Mouse (Mus musculus) CH12F3 (cell line): ENCODE measurements around the gene Hist1h3c.

ENCODE experiments used
- in situ Hi-C: fragments of 300-500 bp; cut with MboI; formaldehyde crosslinking; loops from 2 replicates; pipeline ENCODE4 v1.14.3; 2020; ENCODE audit warnings: low sequenced_read_pairs

Gene Hist1h3c

DNA sequence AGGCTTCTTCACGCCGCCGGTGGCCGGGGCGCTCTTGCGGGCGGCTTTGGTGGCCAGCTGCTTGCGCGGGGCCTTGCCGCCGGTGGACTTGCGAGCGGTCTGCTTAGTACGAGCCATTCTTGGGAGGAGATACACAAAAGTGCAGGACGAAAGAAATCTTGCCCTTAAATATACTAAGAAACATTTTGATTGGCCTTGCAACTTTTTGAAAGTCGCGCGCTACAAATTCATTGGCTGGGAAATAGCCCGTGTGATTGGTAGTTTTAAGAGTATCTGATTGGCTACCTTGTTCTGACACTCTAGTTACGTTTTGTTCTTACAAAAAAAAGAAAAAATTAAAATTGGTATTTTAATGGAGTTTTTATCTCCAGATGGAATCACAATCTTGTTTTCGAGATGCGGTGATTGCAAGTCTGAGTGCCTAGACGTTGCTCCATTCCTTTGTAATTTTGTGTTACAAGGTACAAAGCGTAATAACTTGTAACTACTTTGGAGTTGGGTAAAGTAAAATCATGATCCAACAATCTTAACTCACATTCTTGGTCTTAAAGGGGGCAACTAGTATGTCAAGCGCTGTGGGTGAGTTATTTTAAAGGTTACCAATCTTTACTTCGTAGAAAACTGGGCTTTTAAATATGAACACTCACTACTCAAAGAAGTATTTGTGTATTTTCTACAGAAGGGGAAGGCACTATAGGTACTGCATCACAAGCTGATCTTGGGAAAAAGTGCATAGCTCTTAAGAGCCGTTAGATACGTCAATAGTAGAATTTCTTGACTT is at the start of gene Hist1h3c:
Gene Hist1h3c, minus strand, starts transcription at position 222 of the 781 bp plus-strand sequence.
- in situ Hi-C loops, result no loop called here

DNA sequence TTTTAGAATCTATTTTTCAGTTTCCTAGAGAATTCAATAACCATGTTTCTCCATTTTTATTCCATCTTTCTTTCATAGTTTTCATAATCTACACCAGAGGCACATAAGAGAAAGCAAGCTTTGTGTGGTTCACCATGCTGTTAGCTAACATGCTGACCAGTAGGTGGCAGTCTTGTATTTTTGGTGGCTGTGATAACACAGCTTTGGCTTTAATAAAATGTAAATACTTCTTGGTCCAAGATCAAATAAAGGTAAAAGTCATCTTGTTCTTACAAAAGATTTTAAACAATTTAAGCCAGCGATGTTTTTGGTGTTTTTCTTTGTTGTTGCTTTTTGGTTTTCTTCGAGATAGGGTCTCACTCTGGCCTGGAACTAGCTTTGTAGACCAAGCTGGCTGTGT is 47.1 kb upstream of the Hist1h3c start:
- in situ Hi-C loops, result no loop called here

DNA sequence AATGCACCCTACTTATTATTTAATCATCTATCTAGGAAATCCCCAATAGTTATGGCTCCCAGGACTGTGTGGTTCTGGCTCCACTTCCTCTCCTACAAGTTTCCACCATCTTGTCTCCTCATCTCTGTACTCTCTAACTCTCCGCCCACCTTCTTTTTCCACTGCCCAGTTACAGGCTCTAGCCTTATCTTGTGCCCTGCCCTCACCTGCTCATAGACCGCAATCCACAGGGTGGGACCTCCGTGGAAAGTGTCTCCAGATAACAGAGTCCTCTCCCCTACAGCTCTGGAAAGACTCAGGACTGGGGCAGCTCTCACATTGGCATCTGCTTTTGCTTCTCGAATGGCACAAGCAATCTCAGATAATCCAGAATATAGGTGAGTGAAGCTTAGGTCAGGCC is 33.6 kb upstream of the Hist1h3c start:
- in situ Hi-C loops, result no loop called here

DNA sequence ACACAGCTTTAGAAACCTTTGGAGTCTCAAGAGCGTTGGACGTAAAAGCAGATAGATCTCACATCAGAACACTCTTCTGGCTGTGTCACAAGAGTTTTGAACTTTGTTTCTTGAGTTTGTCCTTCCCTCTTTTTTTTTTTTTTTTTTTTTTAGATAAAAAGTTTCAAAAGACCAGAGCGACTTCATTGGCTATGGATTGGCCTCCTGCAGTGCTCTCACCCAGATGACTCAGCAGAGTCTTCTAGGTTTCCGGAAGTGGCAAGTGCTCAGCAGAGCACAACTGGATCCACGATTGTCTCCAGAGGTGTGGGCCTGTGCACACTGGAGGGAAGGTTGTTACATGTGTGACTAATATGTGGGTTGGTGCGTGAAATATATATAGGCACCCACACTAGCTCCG is 32.9 kb upstream of the Hist1h3c start:
- in situ Hi-C loops, result no loop called here

DNA sequence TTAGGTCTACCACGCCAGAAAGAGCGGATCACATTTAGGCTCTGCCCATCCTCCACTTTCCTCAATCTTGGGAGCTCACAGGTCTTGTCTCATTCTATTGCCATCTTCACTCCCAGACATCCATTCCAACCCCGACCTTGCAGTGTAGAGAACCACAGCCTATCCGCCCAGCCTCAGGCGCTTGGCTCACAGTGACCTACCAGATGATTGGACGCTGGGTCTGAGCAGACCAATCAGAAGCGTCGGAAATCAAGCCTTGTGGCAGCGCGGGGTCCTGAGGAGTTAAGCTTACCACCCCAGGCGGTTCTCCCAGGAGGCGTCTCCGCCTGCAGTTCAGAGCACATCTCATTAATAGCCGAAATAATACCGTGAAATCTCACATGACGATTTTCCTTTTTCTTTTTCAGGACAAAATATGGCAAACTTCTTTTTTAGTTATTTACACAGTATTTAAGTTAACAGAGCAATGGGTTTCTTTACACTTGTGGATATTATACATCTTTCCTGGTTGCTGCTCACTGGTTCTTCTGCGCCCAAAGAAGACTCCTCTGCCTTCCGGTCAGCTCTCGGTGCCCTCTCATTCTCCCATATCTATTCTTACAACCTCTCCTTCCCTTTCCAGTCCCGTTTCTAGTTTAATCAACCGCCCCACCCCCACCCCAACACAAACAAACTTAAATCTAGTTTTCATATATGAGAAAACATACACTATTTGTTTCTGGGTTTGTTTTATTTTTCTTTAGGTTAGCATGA is 27.3 kb upstream of the Hist1h3c start:
- in situ Hi-C loops, result loop anchor here (25.0 kb wide), 1 partner anchor 1735 kb away; the partner anchor contains the start of genes Hist1h2ag, Hist1h2ah, Hist1h2bj and Hist1h2bk

DNA sequence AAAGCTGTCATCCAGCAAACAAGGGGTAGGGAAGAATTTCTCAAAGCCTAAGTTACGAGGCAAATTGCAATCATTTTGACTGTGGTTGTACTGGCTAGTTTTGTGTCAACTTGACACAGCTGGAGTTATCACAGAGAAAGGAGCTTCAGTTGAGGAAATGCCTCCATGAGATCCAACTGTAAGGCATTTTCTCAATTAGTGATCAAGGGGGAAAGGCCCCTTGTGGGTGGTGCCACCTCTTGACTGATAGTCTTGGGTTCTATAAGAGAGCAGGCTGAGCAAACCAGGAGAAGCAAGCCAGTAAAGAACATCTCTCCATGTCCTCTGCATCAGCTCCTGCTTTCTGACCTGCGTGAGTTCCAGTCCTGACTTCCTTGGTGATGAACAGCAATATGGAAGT is 24.2 kb upstream of the Hist1h3c start, which contains the start of gene Trim38:
Gene Trim38, plus strand, starts transcription at position 301 of the 400 bp plus-strand sequence.
- in situ Hi-C loops, result loop anchor here (25.0 kb wide), 1 partner anchor 1732 kb away; the partner anchor contains the start of genes Hist1h2ag, Hist1h2ah, Hist1h2bj and Hist1h2bk

DNA sequence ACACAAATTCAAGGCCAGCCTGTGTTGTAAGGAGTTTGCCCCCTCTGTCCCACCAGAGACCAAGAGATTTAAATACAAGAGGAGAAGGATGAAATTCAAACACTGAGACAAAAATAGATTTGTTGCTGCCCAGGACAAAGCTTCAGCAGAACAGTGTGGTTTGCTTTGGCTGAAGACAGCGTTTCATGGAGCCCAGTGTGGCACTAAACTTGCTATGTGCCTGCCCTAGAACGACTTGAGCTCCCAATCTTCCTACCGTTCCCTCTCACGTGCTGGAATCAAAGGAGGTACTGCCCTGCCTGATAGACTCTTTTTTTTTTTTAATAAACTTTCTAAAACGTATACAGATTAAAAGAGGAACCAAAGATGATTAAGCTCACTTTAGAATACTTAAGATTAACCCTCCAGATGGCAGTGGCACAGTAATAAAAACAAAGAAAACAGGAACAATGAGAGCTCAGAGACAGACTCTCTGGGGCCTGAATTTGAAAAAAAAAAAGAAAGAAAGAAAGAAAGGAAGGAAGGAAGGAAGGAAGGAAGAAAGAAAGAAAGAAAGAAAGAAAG is 23.5 kb upstream of the Hist1h3c start:
- in situ Hi-C loops, result loop anchor here (25.0 kb wide), 1 partner anchor 1732 kb away; the partner anchor contains the start of genes Hist1h2ag, Hist1h2ah, Hist1h2bj and Hist1h2bk

DNA sequence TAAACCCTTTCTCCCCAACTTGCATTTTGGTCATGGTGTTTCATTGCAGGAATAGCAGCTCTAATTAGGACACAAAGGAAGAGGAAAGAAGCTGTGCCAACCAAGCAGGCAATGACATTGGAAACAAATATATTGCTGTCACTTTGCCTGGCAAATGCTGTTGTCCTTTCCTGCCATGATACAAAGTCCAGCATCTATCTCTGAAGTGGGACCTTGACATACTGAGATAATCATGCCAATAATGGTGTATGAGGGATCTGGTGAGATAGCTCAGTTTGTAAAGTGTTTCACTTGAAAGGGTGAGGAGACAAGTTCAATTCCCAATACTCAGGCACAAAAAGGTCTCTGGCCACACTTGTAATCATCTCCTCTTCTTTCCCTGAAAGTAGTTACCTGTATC is 21.4 kb upstream of the Hist1h3c start:
- in situ Hi-C loops, result loop anchor here (25.0 kb wide), 1 partner anchor 1729 kb away; the partner anchor contains the start of genes Hist1h2ag, Hist1h2ah, Hist1h2bj and Hist1h2bk

DNA sequence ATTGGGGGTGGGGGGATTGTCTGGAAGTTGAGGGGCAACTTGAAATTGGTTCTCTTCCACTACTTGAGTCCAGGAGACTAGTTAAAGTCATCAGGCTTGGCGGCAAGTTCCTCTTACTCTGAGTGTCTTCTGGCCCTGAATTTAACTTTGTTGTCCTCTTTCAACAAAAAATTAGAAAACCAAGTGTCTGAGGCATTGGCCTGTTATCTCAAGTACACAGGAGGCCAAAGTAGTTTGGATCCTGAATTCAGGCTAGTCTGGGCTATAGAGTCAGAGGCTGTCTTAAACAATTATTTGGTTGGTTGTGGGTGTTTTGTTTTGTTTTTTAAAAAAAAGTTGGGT is 19.7 kb upstream of the Hist1h3c start:
- in situ Hi-C loops, result loop anchor here (25.0 kb wide), 1 partner anchor 1728 kb away; the partner anchor contains the start of genes Hist1h2ag, Hist1h2ah, Hist1h2bj and Hist1h2bk

DNA sequence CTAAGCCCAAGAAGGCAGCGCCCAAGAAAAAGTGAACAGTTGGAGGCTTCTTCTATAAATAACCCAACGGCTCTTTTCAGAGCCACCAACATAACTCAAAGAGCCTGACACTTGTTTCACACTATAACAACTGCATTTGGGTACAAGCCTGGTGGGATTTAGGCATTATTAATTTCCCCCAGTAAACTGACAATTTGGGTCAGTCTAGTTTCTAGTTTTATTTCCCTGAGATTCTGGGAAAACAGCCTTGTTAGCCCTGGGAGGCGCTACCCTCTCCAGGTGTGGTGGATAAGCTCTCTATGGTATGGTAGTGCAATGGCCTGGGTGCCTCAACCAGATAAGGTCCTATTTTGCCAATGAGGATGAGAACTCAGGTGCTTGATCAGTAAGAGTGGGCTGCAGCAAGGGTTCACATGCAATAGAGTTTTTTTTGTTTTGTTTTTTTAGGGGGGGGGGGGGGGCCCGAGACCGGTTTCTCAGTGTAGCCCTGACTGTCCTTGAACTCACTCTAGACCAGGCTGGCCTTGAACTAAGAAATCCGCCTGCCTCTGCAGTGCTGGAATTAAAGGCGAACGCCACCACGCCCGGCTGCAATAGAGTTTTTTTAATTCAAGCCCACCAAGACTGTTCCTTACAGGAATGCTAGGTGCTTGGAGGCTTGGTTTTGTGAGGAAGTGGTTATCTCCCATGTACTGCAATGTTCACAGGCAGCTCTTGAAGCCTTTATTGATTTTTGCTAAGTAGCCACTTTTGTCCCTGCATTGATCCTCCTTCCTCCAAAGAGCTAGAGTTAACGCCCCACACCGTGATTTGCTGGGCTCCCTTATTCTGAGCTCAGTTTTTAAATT is 19.1 kb upstream of the Hist1h3c start:
- in situ Hi-C loops, result loop anchor here (25.0 kb wide), 1 partner anchor 1727 kb away; the partner anchor contains the start of genes Hist1h2ag, Hist1h2ah, Hist1h2bj and Hist1h2bk

DNA sequence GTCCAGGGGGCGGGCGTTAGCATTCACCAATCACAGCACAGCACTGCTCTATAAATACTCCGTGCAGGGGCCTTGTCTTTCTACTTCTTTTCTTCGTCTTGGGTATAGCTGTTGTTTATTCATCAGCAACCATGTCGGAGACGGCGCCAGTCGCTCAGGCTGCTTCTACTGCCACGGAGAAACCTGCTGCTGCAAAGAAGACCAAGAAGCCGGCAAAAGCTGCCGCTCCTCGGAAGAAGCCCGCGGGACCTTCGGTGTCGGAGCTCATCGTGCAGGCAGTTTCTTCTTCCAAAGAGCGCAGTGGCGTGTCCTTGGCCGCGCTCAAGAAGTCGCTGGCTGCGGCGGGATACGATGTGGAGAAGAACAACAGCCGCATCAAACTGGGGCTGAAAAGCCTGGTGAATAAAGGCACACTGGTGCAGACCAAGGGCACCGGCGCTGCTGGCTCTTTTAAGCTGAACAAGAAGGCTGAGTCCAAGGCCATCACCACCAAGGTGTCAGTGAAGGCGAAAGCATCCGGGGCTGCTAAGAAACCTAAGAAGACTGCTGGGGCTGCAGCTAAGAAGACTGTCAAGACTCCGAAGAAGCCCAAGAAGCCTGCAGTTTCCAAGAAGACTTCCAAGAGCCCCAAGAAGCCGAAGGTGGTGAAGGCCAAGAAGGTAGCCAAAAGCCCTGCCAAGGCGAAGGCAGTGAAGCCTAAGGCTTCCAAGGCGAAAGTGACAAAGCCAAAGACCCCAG is 18.4 kb upstream of the Hist1h3c start, which contains the start of gene Hist1h1a:
Gene Hist1h1a, plus strand, starts transcription at position 81 of the 738 bp plus-strand sequence.
- in situ Hi-C loops, result loop anchor here (25.0 kb wide), 1 partner anchor 1726 kb away; the partner anchor contains the start of genes Hist1h2ag, Hist1h2ah, Hist1h2bj and Hist1h2bk

DNA sequence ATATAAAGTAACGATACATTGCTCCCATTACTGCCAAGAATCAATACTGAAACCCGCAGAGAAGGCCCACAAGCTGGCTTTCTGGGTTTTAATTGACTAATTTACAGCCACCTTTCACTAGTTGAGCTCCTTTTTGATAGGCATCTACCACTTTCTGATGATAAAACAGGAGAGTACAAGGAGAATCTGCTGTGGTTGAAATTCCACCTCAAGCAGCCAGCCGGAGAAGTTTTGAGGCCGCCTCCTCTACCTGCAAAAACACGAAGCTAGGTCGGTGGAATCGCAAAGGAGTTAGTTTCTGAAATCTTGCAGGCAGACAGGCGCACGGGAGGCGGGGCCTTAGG is 17.8 kb upstream of the Hist1h3c start:
- in situ Hi-C loops, result loop anchor here (25.0 kb wide), 1 partner anchor 1726 kb away; the partner anchor contains the start of genes Hist1h2ag, Hist1h2ah, Hist1h2bj and Hist1h2bk

DNA sequence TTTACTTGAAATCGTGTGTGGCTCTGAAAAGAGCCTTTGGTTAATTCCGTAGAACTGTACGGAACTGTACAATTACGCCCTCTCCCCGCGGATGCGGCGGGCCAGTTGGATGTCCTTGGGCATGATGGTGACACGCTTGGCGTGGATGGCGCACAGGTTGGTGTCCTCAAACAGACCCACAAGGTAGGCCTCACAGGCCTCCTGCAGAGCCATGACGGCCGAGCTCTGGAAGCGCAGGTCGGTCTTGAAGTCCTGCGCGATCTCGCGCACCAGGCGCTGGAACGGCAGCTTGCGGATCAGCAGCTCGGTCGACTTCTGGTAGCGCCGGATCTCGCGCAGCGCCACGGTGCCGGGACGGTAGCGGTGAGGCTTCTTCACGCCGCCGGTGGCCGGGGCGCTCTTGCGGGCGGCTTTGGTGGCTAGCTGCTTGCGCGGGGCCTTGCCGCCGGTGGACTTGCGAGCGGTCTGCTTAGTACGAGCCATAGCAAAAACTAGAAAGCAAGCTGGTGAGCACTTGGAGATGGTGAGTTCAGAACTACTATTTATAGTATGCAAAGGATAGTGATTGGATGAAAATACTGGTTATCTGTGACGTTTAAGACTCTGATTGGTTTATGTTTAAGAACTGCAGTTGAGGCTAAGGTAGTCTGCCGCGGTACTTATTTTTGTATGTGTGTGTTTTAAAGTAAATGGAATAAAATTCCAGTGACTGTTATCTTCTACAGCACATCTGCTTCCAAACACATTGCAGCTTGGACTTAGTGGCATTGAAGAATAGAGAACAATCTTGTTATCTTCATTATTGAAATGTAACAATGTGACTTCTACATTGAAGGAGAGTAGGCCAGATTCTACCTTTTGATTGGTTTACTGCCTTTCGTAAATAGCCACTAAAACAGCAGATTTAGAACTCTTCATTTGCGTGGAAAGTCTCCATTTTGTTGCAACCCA is 16.7 kb upstream of the Hist1h3c start, which contains the start of gene Hist1h3a:
Gene Hist1h3a, minus strand, starts transcription at position 516 of the 951 bp plus-strand sequence.
- in situ Hi-C loops, result loop anchor here (25.0 kb wide), 1 partner anchor 1725 kb away; the partner anchor contains the start of genes Hist1h2ag, Hist1h2ah, Hist1h2bj and Hist1h2bk

DNA sequence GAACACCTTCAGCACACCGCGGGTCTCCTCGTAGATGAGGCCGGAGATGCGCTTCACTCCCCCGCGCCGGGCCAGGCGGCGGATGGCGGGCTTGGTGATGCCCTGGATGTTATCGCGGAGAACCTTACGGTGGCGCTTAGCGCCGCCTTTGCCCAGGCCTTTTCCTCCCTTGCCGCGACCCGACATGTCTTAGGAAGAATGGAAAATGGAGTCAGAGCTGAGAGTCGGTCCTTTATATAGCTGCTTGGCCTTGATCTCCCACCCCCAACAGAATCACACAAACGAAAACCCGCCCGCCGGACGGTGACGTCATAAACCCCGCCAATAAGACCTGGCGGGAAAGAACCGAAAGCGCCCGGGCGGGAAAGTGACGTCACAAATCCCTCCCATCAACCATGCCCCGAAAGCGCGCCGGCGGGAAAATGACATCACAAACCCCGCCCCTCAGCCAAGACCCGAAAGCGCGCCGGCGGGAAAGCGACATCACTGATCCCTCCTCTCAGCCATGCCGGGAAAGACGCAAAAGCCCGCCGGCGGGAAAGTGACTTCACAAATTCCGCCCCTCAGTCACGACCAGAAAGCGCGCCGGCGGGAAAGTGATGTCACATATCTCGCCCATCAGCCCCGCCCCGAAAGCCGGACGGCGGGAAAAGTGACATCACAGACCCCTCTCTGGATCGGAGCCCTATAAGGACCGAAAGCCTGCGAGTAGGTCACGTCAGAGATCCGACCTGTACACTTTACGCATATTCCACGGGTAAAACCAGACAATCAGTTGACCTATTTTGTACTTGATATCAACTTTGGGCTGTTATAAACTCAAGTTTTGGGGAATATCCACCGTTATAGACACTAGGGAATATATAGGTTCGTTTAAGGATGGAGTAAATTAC is 15.8 kb upstream of the Hist1h3c start, which contains the start of gene Hist1h4a:
Gene Hist1h4a, minus strand, starts transcription at position 259 of the 893 bp plus-strand sequence.
- in situ Hi-C loops, result loop anchor here (25.0 kb wide), 1 partner anchor 1724 kb away; the partner anchor contains the start of genes Hist1h2ag, Hist1h2ah, Hist1h2bj and Hist1h2bk

DNA sequence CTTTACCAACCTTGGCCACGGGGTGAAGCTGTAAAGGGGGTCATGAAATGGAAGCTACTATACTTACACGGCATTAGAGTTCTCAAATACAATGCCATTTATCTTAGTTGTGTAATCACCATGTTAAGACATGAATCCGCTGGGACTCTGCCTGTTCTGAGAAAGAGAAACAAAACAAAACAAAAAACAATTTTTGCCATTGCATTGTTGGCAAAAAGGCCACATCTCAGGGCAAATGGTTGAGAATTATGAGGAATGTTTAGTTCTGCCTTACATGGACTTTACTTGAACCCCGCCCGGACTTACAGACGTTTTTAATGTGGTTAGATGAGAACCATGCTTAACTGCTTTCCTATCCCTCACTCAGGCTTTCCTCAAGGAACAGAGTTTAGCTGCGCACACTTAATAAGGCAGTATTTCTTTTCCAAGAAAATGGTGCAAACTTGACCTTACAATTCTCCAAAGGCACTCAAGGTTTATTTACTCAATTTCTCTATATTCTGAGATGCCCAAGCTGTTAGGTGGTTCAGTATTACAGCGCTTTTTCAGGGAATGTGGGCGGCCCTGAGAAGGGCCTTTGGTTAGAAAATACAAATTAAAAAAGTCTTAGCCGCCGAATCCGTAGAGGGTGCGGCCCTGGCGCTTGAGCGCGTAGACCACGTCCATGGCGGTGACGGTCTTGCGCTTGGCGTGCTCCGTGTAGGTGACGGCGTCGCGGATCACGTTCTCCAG is 15.0 kb upstream of the Hist1h3c start:
- in situ Hi-C loops, result loop anchor here (25.0 kb wide), 1 partner anchor 1723 kb away; the partner anchor contains the start of genes Hist1h2ag, Hist1h2ah, Hist1h2bj and Hist1h2bk

DNA sequence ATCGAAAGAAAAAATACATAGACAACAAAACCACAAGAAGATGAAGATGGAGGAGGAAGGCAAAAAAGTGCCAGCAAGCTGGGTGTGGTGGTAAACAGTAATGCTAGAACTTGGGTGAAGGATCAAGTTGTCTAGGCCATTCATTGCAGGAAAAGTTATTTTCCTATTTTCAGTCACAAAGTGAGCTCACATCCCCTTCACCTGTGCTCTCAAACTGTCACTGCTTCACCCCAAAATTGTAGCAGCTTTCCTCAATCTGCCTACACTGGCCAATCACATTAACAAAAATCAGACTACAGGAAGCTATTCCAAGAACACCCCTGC is 14.5 kb upstream of the Hist1h3c start:
- in situ Hi-C loops, result loop anchor here (25.0 kb wide), 1 partner anchor 1723 kb away; the partner anchor contains the start of genes Hist1h2ag, Hist1h2ah, Hist1h2bj and Hist1h2bk
